Mouse (Mus musculus): ENCODE results near the gene Daam2.

Daam2 gene

DNA sequence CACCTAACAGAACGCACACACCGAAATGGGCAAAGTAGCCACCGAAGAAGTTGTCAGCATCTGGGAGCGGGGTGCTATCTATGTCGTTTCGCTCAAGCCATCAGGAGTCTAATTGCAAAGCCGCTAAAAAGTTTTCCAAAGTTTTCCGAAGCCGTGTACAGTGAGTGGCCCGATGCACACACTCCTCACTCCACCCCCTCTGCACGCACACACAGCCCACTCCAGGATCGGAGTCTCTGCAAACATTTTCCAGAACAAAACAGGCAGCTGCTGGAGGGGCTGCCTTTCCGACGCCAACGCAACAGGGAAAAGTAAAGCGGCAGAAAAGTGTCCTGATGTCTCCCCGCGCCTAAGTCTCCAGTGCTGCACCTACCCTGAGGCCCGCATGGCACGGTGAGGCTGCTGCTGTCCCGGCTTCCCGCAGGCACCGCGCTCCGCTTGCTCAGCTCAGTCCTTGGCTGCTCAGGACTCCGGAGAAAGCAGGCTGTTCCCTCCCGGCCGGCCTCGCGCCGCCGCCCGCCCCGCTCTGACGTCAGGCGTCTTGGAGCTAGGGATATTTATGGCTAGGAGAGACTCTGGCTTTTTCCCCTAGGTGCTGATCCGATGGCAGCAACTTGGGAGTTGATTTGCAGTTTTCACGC is at the start of gene Daam2:
TSS of gene Daam2 (minus strand) at position 514 of the 641 bp plus-strand sequence.
- DNase-seq: peak; percentile 89

DNA sequence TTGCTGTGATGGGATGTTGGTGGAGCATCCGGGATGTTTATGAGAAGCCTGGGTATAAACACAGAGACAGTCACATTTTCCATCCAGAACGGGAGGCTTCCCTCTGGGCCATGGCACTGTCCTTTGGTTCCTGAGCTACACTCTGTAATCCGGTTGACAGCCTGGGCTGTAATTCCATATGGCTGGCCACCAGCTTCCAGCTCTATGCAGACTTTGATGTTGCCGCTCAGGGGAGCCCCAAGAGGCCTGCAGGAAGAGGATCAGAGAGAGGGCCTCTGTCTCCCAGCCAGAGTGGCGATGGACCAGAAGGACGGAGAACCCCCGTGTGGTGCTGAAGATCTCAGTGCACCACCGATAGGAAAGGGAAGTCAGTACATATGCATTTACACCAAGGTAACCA is 46.2 kb upstream of the Daam2 start:
- no peak for DNase-seq

GRCm38 (mm10) chr17:49607351-49608027 is 43.3 kb upstream of the Daam2 start:
- no peak for DNase-seq

GRCm38 (mm10) chr17:49605397-49605796 is 41.3 kb upstream of the Daam2 start:
- DNase-seq: no peak

GRCm38 (mm10) chr17:49590051-49590450 is 25.9 kb upstream of the Daam2 start:
- DNase-seq: no peak

- DNase-seq: no peak
Measured at GRCm38 (mm10) chr17:49582471-49582870, 18.3 kb upstream of the Daam2 start.

- no peak for DNase-seq
Measured at GRCm38 (mm10) chr17:49577321-49577720, 13.2 kb upstream of the Daam2 start.

DNA sequence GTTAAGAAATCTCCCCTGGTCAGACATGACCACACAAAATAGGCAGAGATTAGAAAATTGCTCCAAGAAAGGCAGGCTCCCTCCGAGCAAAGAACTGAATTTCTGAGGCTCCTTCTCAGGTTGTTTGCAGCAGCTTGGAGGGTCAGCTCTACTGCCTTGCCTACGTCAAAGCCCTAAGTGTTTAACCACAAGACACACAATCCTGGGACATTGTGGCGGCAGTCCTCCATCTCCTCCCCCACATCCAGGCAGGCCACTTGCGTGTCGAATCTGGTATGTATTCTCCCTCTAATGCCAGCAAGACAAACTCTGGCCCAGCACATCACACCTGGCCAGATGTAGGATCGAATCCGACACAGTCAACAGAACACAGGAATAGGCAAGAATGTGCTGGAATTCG is 4.6 kb upstream of the Daam2 start:
- no peak for DNase-seq

DNA sequence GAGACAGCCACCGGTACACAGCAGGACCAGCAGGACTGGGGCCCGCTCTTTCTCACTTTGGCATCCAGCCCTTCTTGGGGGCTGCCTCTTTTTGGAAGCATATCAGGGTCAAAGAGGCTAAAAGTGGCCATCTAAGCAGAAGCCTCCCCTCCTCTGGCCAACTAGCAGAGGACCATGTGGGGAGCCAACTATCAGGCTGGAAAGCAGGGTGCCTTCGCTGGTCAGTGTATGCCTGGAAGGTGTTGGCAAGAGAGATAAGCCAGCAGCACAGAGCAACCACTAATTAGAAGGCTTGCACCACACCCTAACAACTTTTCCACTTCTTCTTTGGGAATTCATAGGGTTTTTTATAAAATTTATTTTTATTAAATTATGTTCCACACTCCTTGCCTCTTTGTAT is 346 bp upstream of the Daam2 start:
- no peak for DNase-seq

- no peak for DNase-seq
Measured at GRCm38 (mm10) chr17:49563416-49563780, 745 bp downstream of the Daam2 start.

GRCm38 (mm10) chr17:49562701-49563415 is 1.3 kb downstream of the Daam2 start:
- no peak for DNase-seq

DNA sequence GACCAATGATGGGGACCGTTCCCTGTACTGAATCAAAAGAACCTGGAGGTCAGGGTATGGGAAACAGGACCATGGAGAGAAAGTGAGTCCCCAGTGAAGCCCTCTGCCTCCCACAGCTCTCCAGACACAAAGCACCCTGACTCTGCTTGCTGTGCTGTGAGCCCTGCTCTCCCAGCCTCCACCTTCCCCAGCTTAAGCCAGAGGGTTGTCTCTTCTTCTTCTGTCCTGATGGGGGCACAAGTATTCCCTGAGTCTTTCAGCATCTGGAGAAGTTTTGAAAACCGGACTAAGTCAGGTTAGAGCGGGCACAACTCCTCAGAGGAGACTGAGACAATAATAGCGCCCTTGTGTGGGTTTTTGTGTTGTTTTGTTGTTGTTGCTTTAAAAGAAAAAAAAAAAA is 2.2 kb downstream of the Daam2 start:
- DNase-seq: no peak

- no peak for DNase-seq
Measured at GRCm38 (mm10) chr17:49559786-49560289, 4.3 kb downstream of the Daam2 start.

DNA sequence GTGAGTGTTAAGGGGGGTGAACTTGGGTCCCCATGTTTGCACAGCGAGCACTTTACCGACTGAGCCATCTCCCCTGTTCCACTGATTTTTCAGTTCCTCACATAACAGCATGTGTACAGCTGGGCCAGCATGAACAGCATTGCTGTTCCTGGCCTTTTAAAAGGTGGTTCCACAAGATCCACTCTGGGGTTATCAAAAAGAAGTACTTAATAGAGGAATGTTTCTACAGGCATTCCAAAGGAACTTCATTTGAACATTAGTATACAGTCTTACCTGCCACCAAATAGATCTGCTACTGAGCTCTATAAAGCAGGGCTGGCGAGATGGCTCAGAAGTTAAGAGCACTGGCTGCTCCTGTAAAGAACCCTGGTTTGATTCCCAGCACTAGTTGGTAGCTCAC is 8.0 kb downstream of the Daam2 start:
- DNase-seq: no peak

DNA sequence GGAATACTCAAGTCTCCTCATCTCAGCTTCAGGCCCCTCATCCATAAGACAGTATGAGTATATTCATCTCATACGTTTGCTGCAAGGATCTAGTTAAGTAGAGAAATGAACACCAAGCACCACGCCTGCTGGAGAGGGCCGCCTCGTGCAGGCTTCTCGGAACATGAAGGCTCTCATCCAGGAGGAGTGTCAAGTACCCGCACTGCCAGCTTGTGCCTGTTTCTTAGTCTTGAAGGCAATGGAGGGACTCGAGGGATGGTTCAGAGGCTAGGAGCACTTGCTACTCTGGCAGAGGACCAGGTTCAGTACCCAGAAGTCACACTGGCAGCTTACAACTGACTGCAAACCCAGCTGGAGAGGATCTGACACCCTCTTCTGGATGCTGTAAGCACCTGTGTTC is 12.2 kb downstream of the Daam2 start:
- DNase-seq: no peak

DNA sequence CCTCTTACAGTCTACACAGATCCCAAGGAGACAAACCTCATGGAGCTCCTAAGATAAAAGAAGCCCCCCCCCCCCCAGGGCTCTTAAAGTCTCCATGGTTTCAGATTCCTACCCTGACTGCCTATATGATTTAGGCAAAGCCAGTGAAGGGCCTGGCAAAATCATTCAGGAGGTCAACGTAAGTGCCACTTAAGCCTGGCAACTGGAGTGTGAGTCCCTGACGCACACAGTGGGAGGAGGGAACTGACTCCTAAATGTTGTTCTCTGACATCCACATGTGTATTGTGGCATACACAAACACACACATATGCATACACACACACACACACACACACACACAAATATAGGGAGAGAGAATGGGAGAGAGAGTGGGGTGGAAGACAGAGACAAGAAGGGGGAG is 12.7 kb downstream of the Daam2 start:
- DNase-seq: no peak

- no peak for DNase-seq
Measured at GRCm38 (mm10) chr17:49545997-49546396, 18.1 kb downstream of the Daam2 start.

GRCm38 (mm10) chr17:49545424-49545823 is 18.7 kb downstream of the Daam2 start:
- DNase-seq: no peak

GRCm38 (mm10) chr17:49544561-49544960 is 19.6 kb downstream of the Daam2 start:
- DNase-seq: no peak

DNA sequence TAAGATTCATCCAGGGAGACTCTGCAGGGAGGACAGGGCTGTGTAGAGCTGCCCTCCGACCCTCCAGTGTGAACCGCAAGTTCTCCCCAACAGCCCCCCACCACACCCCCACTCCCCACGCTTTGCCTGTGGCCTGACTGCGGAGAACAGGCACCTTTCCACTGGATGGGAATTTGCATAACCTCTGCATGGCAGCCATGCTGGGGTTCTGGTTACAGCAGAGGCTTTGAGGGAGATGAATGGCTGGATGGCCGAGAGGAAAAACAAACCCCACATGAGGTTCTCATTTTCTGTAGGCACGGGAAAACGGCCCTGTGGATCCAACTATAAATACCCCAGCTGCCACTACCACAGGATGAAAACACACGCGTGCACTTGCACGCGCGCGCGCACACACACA is 23.4 kb downstream of the Daam2 start:
- DNase-seq: no peak

- no peak for DNase-seq
Measured at GRCm38 (mm10) chr17:49539204-49539603, 24.9 kb downstream of the Daam2 start.

DNA sequence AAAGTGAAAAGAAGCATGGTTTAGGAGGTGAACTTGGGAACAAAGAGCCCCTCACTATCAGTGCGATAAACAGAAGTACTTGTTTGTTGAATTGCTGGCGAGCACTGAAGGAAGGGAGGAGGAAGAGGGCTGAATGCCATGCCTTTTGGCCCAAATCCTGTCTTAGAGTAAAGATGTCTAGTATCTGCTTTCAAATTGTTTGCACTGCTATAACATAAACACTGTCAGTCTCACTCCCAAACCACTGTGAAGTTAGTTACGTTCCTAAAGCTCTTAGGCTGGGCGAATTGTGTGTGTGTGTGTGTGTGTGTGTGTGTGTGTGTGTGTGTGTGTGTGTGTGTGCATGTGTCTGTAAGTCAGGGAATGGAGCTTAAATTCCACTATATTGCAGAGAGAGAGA is 28.6 kb downstream of the Daam2 start:
- DNase-seq: no peak

DNA sequence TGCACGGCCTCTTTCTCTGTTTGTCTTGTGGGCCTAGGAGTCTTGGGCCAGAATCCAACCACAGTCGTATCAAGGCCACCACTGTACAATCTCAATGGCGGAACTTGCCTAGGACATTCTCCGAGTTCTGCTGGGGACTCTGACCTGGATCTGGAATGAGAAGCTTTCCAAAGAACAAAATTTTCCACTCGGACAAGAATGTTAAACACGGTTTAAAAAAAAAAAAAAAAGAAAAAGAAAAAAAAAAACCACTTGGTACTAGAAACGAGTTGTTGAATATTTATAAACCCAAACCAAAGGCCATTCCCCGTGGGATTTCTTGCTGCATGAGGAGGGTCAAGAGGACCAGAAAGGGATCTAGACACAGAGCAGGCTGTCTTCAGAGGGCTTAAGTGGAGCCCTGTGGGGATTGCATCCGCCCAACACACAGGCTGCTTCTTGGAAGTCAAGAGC is 29.9 kb downstream of the Daam2 start:
- DNase-seq: no peak

- DNase-seq: no peak
Measured at GRCm38 (mm10) chr17:49531661-49532060, 32.5 kb downstream of the Daam2 start.

Measured in cerebellum, adult 8-10 months (tissue).